Mouse (Mus musculus) small intestine, adult 2 months (tissue): ENCODE measurements around the gene Dusp10.

Source experiments
- CTCF ChIP-seq: fragments of 200-500 bp; IDR thresholded peaks from 2 replicates; pipeline ENCODE4 v1.5.1; 2012; ENCODE audit warnings: low read depth, mild to moderate bottlenecking, control low read depth, inconsistent platforms, low read length, moderate library complexity, mixed read lengths; ENCODE audit not compliant: insufficient replicate concordance, insufficient read length; ENCODE audit errors: extremely low read depth
- POLR2A ChIP-seq: fragments of 200-500 bp; IDR thresholded peaks from 2 replicates; pipeline ENCODE4 v1.6.1; 2012; ENCODE audit warnings: low read depth, mild to moderate bottlenecking, control low read depth, inconsistent platforms, low read length, moderate library complexity

GRCm38 (mm10) chr1:184107448-184107847, 94.3 kb downstream of the Dusp10 start:
- TF ChIP-seq CTCF, result no peak
- TF ChIP-seq POLR2A, result no peak
